ENCODE assay signal across 8 mouse cellular contexts in the genomic region with DNA sequence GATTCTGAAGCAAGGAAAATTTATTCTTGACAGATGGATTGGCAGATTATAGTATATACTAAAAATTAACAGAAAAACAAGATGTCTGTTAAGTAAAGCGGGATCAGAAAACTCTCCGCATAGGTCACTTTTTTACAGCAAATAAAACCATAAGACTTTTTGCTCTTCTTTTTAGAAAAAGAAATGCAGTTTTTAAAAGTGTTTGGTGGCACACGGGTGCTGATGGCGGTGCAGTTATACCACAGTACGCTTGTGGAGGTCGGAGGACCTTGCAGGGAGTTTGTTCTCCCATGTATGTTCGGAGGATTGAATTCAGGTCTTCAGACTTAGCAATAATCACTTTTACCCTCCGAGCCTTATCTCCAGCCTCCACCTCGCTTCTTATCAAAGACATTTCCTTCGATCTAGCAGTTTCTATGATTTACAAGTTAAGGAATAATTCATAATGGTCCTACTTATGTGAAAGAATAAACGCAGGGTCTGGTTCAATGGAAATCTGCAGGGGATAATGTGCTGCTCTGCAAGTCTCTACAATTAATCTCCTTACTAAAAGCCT.
DNase-seq lines count a peak whose midpoint lies in the region; ATAC-seq and TF ChIP-seq lines count a peak whose summit lies in the region.

No protein-coding gene starts in this region.

- ATAC-seq in embryonic facial prominence, embryonic 15.5 days (ENCODE audit: insufficient number of reproducible peaks, low FRiP score, low TSS enrichment, low read depth): no peak
- ATAC-seq in limb, embryonic 11.5 days (ENCODE audit: insufficient number of reproducible peaks, low FRiP score, low TSS enrichment, low read depth): no peak

- peak overlapping the region; percentile 50 for H3K4me2 ChIP-seq in embryonic facial prominence, embryonic 15.5 days (replicated peaks)
- H3K4me2 ChIP-seq in limb, embryonic 11.5 days (ENCODE audit: low read depth, severe bottlenecking): peak overlapping the region; percentile 42

- H3K9me3 ChIP-seq in embryonic facial prominence, embryonic 15.5 days (replicated peaks): no peaks in the 10 kb centered on the region
- H3K9me3 ChIP-seq in limb, embryonic 11.5 days (ENCODE audit: control insufficient read depth, low read length): no peaks in the 10 kb centered on the region

- H3K9ac ChIP-seq in embryonic facial prominence, embryonic 15.5 days: peak overlapping the region; percentile 39; the same call in 1 of the 2 replicates
- peak overlapping the region; percentile 55 for H3K9ac ChIP-seq in limb, embryonic 11.5 days (ENCODE audit: low read length)

- H3K27ac ChIP-seq in gastrocnemius, adult 2 months: peak overlapping the region; percentile 95
- peak overlapping the region; percentile 93 for H3K27ac ChIP-seq in embryonic facial prominence, embryonic 15.5 days (replicated peaks)
- peak overlapping the region; percentile 91 for H3K27ac ChIP-seq in limb, embryonic 11.5 days (replicated peaks; ENCODE audit: low read depth, low read length)
- peak overlapping the region; percentile 98 for H3K27ac ChIP-seq in olfactory bulb, adult 2 months (ENCODE audit: insufficient read depth, low read depth, low read length)

- H3K4me3 ChIP-seq in gastrocnemius, adult 2 months: peak overlapping the region; percentile 66
- peak overlapping the region; percentile 40 for H3K4me3 ChIP-seq in embryonic facial prominence, embryonic 15.5 days (replicated peaks)
- peak overlapping the region; percentile 15 for H3K4me3 ChIP-seq in limb, embryonic 11.5 days (ENCODE audit: low read depth, low read length)
- no peak overlapping the region for H3K4me3 ChIP-seq in olfactory bulb, adult 2 months (ENCODE audit: insufficient read depth, low read depth, low read length)

- no peaks in the 10 kb centered on the region for H3K36me3 ChIP-seq in embryonic facial prominence, embryonic 15.5 days
- no peaks in the 10 kb centered on the region for H3K36me3 ChIP-seq in limb, embryonic 11.5 days (ENCODE audit: control insufficient read depth, insufficient read depth, low read length)

- no peak for DNase-seq in gastrocnemius, adult 2 months
- no peak for DNase-seq in gastrocnemius, postnatal 10 days
- peak; percentile 45 for DNase-seq in CD4-positive helper T cell, adult 2 months (ENCODE audit: low read depth, low spot score)
- DNase-seq in limb, embryonic 11.5 days (ENCODE audit: low spot score): no peak
- no peak for DNase-seq in yolk sac, embryonic 10.5 days (ENCODE audit: low spot score)
- no peak for DNase-seq in layer of hippocampus, adult 9-10 months (ENCODE audit: low spot score)

- peaks cover 8% of the 10 kb centered on the region; the same call in 1 of the 2 replicates for H3K4me1 ChIP-seq in embryonic facial prominence, embryonic 15.5 days
- H3K4me1 ChIP-seq in limb, embryonic 11.5 days (ENCODE audit: control insufficient read depth, insufficient read depth, low read length): peaks cover 11% of the 10 kb centered on the region; the same call in 1 of the 2 replicates
- peaks cover 2% of the 10 kb centered on the region; the same call in 1 of the 2 replicates for H3K4me1 ChIP-seq in olfactory bulb, adult 2 months (ENCODE audit: control insufficient read depth, insufficient read depth, low read length)

- no peak for TF ChIP-seq CTCF in gastrocnemius, adult 2 months (IDR thresholded peaks at IDR 0.05)
- no peak for TF ChIP-seq CTCF in olfactory bulb, adult 2 months (IDR thresholded peaks at IDR 0.05; ENCODE audit: insufficient read depth, low read depth, low read length)

- TF ChIP-seq POLR2A in olfactory bulb, adult 2 months (IDR thresholded peaks at IDR 0.05; ENCODE audit: insufficient read depth, low read depth, low read length): no peak

- no peaks in the 10 kb centered on the region for H3K27me3 ChIP-seq in embryonic facial prominence, embryonic 15.5 days
- no peaks in the 10 kb centered on the region for H3K27me3 ChIP-seq in limb, embryonic 11.5 days (ENCODE audit: control insufficient read depth, insufficient read depth, low read length)

- WGBS in embryonic facial prominence, embryonic 15.5 days: 3% methylated on average over 11 of the region's 11 CpGs
- 18% methylated on average over 11 of the region's 11 CpGs for WGBS in limb, embryonic 11.5 days
- WGBS in olfactory bulb, adult 2 months: 2% methylated on average over 11 of the region's 11 CpGs

- intact Hi-C loops in gastrocnemius, adult 2 months (cut with DNase I): loop anchor here (2.0 kb wide), 1 partner anchor 49 kb away; no protein-coding TSS in a partner anchor
